Mouse (Mus musculus): Measurements from ENCODE around the gene Cdk8.
"Not testable (repeated sequence)": the region's sequence is repeated elsewhere in the genome, so short reads cannot be mapped to it uniquely, and the experiment has no call there.

Gene Cdk8

GRCm38 (mm10) chr5:146230864-146231654 lies at the start of gene Cdk8:
Gene Cdk8 (plus strand): TSS chr5:146231230.
- peak; percentile 97 for DNase-seq (ENCODE audit: low read depth)

- not testable (repeated sequence) for DNase-seq (ENCODE audit: low read depth)
Measured at GRCm38 (mm10) chr5:146185204-146185603, 45.8 kb upstream of the Cdk8 start, which contains the start of gene 1700001J03Rik. Gene 1700001J03Rik (minus strand): TSS chr5:146185304.

- DNase-seq (ENCODE audit: low read depth): not testable (repeated sequence)
Measured at GRCm38 (mm10) chr5:146187441-146187840, 43.6 kb upstream of the Cdk8 start.

- DNase-seq (ENCODE audit: low read depth): no peak
Measured at GRCm38 (mm10) chr5:146188144-146188543, 42.9 kb upstream of the Cdk8 start.

GRCm38 (mm10) chr5:146188712-146189111 lies 42.3 kb upstream of the Cdk8 start:
- no peak for DNase-seq (ENCODE audit: low read depth)

- no peak for DNase-seq (ENCODE audit: low read depth)
Measured at GRCm38 (mm10) chr5:146190093-146190492, 40.9 kb upstream of the Cdk8 start.

- no peak for DNase-seq (ENCODE audit: low read depth)
Measured at GRCm38 (mm10) chr5:146190501-146191269, 40.3 kb upstream of the Cdk8 start.

- no peak for DNase-seq (ENCODE audit: low read depth)
Measured at GRCm38 (mm10) chr5:146193360-146193759, 37.7 kb upstream of the Cdk8 start.

- DNase-seq (ENCODE audit: low read depth): no peak
Measured at GRCm38 (mm10) chr5:146199073-146199472, 32.0 kb upstream of the Cdk8 start.

- DNase-seq (ENCODE audit: low read depth): no peak
Measured at GRCm38 (mm10) chr5:146199540-146199939, 31.5 kb upstream of the Cdk8 start.

GRCm38 (mm10) chr5:146200580-146200979 lies 30.4 kb upstream of the Cdk8 start:
- DNase-seq (ENCODE audit: low read depth): no peak

GRCm38 (mm10) chr5:146203921-146204320 lies 27.1 kb upstream of the Cdk8 start:
- DNase-seq (ENCODE audit: low read depth): no peak

- no peak for DNase-seq (ENCODE audit: low read depth)
Measured at GRCm38 (mm10) chr5:146205537-146205936, 25.5 kb upstream of the Cdk8 start.

- DNase-seq (ENCODE audit: low read depth): no peak
Measured at GRCm38 (mm10) chr5:146220501-146220878, 10.5 kb upstream of the Cdk8 start.

GRCm38 (mm10) chr5:146220879-146221714 lies 9.9 kb upstream of the Cdk8 start, which contains the start of gene Rnf6:
Gene Rnf6 (minus strand): TSS chr5:146221555.
- peak; percentile 96 for DNase-seq (ENCODE audit: low read depth)

- no peak for DNase-seq (ENCODE audit: low read depth)
Measured at GRCm38 (mm10) chr5:146221722-146222121, 9.3 kb upstream of the Cdk8 start.

GRCm38 (mm10) chr5:146223786-146224185 lies 7.2 kb upstream of the Cdk8 start:
- peak; percentile 44 for DNase-seq (ENCODE audit: low read depth)

- DNase-seq (ENCODE audit: low read depth): no peak
Measured at GRCm38 (mm10) chr5:146227496-146227895, 3.5 kb upstream of the Cdk8 start.

GRCm38 (mm10) chr5:146229869-146230650 lies 970 bp upstream of the Cdk8 start:
- no peak for DNase-seq (ENCODE audit: low read depth)

- DNase-seq (ENCODE audit: low read depth): no peak
Measured at GRCm38 (mm10) chr5:146231655-146231996, 596 bp downstream of the Cdk8 start.

- no peak for DNase-seq (ENCODE audit: low read depth)
Measured at GRCm38 (mm10) chr5:146232056-146232675, 1.1 kb downstream of the Cdk8 start.

All from NIH3T3 (cell line).